Mouse (Mus musculus) forelimb bud, embryonic 11.5 days (tissue): ENCODE measurements around the gene Dclk2.

ENCODE experiments used
- DNase-seq: peaks from one replicate; pipeline ENCODE4 v3.0.0-alpha.2; 2012; ENCODE audit warnings: low read depth, low spot score

Dclk2 gene

DNA sequence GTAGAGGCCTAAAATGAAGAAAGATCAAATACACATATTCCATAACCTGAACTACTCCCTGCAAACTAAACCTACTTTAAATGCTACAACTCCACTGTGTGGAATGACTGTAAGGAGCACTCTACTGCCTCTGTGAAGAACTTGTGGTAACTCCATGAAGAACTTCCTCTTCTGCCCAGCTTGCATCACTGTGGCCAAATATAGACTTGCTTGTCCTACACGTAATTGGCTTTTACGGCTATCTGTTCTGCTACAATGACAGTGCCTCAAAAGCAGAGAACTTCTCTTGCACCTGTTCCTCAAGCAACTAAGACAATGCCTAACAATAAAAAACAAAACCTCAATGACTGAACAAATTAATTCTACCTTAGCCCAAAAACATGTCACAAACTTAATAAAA, 26.2 kb downstream of the Dclk2 start:
- DNase-seq: no peak

DNA sequence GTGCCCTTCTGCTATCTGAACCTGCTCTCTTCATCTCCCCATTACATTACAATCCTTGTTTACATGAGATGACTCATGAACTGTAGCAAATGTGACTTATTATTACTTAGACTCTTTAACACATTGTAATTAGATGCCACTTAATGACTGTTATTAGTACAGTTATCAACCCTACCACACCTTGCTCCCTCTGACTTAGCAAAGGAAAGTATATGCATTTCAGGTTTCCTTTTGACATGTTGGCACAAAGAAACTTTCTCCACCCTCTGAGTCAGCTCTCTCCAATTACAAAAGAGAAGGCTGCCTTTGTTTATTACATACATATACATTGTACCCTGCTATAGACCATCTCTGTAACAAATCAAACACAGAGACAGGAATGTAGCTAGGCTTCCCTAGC, 33.1 kb downstream of the Dclk2 start:
- DNase-seq: no peak

DNA sequence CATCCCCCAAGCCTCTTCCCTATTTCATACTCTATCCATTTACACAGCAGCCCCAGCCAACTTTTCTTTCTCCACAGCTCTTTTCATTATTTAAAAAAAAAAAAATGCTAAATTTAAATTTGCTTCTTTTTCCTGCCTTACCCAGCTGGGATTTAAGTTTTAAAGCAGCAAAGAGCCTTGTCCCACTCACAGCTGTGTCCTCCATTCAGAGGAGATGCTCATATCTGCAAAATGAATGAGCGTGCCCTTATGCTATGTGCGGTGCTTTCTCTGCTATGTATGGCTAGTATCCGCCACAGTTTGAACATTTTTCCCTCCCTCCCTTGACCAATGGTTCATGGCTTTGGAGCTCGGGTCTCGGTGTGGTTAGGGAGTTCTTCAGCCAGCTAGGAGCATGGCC, 35.5 kb downstream of the Dclk2 start:
- DNase-seq: no peak

DNA sequence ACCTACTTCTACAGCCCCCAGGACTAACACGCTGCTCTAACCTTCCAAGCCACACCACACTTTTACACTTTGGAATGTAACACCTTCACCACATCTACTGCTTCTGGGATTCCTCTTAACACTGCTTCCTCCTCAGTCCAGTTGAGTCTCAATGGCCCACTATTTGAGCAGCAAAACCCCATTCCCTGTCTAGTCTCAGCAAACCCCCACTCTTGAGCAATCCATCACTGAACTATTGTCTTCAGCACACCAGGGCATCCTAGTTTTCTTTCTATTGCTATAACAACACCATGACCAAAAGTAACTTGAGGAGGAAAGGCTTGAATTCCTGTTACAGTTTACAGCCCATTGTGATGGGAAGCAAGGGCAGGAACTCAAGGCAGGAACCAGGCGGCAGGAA, 36.2 kb downstream of the Dclk2 start:
- no peak for DNase-seq

DNA sequence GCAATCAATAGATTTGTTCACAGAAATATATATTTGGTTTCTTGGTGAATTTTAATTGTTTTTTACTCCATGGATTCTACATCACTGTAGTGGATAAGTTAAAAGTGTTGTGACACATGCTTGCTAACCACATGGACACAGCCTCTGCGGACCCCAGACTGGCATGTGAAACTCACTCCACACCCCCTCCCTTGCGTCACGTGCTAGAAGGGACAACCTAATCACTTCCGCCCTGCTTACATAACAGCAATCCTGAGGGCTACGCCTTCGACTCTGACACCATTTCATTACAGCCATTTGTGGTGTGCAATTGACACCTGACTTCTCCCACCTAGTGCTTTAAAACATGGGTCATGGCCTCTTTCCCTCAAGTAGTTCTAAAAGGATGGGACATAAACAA, 36.7 kb downstream of the Dclk2 start:
- no peak for DNase-seq

DNA sequence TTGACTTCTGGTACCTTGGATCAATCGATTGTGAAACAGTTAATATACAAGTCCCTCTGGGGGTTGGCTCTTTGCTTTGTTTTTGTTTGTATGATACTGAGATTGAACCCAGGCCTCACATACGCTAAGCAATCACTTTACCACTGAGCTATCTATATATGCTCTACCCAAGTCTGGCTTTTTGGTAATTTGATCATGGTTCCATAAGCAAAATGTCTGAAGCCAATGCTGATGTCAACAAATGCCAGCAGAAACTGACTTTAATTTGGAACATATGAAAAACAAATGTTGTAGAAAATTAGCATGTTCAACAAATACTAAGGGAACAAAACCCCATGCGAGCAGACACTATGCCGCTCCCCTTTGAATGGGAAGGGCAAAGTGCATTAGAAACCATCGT, 44.7 kb downstream of the Dclk2 start:
- no peak for DNase-seq

DNA sequence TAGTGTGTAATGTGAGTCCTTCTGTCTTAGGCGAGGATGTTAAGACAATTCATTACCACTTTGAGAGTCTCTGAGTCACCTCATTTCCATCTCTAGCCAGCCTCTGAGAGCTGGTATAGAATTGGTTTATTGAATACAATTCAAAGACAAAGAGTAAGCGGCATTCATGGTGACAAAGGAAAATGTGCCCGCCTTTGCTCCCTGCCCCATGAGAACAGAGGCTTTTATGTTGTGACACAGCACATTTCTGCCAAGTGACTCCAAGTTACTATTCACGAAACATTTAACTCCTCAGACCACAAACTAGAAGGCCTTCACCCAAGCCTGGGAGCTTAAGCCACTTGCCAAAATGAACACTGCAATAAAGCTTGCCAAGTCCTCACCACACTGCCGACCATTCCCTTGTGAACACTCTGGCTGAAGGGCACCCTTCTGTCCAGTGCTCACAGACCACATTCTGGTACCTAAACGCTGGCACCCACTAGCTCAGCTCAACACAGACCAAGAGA, 47.5 kb downstream of the Dclk2 start:
- no peak for DNase-seq

DNA sequence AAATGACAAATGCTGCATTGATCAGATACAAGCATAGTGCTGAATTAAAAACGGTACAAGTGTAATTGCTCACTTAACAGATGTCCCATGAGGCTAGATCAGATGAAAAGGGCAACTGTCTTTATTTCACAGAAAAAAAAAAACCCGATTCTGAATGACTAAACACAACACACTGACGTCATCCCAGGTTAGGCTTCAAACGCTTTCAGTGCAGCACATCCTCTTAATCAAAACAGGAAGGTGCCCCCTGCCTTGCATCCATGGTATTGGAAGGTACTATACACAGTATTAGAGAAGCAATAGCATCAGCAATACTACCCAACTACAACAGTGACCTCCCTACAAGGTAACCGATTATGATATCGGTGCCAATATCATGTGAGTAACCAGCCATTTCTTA, 49.7 kb downstream of the Dclk2 start:
- no peak for DNase-seq

DNA sequence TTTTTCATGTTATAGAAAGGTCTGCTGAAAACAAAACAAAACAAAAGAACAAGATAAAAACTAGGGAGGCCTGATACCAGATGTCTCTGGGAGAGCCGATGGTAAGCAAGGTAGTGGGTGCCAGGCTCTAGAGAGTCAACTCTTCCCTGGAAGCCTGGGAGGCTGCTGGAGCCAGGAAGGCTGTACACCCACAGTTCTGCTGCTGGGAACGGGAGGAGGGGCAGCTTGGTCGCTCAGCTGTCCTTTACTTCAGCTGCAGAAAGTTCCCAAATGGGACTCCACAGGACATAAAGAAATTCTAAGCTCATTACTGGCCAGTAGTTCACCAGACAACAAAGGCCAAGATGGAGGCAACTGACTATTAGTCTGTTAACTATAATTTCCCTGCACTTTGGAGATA, 50.2 kb downstream of the Dclk2 start:
- DNase-seq: no peak

DNA sequence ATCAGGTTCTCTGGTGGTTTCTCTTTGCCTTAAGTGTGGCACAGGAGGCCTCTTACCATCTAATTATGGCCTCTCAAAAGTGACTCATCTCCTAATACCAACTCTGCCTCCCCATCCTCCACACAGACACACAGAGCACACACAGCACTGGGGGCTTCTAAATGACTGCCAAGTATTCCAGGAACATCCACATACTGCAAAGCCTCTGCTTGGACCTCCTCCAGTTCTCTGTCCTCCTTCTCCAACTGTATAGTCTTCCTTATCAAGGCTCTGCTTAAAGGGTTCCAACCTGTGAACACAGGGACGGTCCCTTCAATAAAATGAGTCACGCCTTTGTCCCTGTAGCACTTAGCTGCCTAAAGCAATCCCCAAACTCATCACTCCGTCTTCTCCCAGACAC, 51.9 kb downstream of the Dclk2 start:
- DNase-seq: no peak

DNA sequence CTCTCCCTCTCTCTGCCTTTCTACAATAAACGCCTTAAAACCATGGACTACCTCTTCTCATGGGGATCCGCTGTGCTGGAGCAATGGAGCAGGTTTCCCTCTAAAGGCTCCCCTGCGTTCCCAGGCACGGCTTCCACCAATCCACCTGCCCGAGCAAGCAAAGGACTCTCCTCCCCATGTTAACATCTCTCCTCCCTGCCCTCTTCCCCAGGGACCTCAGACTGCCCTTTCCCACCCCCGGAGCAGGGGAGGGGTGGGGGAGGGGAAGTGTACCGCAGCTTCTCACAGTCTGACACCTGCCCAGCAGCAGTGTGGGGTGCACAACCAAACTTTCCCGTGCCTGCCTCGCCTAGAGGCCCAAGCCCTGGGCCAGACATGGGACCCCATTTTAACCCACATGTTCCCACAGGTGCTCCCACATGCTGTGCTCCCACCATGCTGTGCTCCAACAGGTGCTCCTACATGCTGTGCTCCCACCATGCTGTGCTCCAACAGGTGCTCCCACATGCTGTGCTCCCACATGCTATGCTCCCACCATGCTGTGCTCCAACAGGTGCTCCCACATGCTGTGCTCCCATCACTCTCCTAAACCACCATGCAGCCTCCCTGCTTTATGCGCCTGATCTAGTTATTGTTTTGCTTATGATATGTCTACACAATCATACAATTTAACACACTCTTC, 57.2 kb downstream of the Dclk2 start:
- no peak for DNase-seq

DNA sequence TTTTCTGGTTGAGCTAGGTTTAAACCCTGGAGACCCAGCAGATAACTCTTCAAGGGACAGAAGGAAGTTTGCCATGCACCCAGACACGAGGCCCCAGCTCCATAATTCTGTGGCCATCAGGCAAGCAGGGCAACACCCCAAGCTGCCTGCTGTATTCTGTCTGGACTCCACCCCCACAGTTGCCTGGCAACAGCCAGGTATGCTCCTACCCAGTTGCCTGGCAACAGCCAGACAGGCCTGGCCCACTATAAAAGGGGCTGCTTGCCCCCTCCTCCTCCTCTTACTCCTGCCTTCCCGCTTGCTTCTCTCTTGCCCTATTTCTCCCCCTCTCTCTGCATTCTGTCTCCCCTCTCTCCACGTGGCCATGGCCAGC, 57.7 kb downstream of the Dclk2 start:
- DNase-seq: peak; percentile 65

DNA sequence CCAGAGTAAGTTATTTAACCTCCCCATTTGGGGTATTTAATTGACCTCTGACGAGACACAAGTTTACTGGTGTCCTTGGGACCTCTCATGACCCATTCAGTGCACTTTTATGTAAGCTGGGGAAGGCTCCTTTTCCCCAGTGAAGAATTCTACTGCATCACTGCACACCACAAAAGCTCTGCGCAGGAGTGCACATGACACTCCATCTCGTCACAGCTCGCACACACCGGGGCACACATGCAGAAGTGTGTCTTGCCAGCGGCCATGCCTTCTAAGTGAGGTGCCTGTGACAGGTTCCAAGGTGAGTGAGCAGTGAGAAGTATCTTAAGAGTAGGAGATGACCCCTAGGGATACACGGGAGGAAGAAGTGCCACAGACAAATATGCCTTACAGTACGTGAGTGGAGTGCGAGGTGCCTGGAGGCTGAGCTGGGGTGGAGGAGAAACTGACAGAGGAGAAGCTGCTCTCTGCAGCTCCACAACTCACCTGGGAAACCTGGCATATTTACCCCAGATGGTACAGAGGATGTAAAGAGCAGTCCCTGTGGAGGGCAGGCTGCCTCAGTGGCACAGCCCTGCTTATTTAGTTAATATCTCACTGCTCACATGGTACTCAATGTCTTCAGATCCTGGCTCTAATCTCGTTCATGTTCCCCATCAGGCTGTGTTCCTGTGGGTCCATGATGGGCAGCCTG, 58.3 kb downstream of the Dclk2 start:
- no peak for DNase-seq

DNA sequence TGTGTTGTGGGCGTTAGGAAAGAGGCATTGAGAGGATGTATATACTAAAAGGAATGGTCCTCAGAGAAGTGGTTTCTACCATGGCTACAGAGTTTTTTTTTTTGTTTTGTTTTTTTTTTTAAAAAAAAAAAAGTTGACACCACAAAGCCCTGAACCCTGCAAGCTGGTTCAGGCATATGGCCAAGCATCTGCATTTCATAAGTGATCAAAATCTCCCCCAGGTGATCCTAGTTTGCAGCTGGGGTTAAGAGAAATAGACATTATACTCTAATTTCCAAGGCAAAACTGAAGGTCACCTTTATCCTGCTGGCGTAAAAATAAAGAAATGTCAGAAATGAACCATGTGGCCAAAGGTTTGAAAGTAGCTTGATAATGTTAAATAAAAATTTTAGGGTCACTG, 60.9 kb downstream of the Dclk2 start:
- DNase-seq: no peak

DNA sequence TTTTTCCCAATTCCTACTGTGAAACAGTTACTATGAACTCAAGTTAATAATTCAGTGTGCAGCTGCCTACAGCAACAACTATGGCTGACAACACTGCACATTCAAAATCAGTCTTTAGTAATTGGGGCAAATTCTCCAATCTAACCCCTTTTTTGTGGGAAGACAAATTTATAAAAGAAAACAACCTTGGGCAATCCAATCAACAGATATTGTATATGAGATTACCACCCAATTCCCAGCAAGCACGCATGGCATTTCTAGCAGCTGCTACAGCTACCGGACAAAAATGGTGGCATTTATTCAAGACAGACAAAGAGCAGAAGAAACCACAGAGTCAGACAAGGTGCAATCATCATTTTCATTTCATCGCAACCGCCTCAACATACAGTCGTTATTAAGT, 62.0 kb downstream of the Dclk2 start:
- DNase-seq: no peak

DNA sequence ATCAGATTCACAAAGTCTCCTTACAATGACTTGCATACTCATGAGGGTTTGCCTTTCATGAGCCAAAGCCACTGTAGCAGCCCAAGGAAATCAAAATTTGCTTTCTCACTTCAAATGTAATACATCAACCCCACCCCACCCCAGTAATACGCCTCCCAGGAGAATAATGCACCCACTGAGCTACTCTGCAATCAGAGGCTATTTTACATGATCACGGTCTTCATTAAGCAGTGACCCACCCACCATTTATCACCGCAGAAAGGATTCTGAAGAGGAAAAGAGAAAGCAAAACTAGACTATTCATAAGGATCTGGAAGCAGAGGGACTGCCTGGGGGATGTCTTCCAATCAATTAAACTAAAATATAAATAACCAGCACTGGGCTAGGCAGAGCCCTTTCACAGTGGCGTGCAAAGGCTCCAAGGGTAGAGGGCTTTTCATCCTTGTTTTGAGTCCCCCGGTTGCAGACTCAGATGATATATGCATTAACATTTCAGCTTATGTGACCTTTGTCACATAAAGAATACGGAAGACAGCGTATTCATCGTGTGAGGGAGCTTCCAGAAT, 62.7 kb downstream of the Dclk2 start:
- no peak for DNase-seq

DNA sequence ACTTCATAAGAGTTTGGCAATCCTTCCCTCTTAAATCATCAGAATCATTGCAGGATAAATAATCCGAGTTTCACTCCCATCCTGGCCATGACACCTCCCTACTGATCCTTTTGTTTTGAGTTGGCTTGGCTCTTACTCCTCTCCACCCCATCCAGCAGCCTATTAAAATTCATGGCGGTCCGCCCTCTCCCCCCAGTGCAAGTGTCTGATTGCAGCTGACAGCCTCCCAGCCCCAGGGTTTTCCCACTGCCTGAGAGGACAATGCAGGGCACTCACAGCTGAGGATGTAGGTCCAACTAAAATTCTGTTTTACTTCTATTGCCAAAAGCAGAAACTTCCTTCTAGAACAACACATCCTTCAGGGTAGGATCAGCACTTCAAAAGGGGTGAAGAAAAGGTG, 67.8 kb downstream of the Dclk2 start:
- no peak for DNase-seq

DNA sequence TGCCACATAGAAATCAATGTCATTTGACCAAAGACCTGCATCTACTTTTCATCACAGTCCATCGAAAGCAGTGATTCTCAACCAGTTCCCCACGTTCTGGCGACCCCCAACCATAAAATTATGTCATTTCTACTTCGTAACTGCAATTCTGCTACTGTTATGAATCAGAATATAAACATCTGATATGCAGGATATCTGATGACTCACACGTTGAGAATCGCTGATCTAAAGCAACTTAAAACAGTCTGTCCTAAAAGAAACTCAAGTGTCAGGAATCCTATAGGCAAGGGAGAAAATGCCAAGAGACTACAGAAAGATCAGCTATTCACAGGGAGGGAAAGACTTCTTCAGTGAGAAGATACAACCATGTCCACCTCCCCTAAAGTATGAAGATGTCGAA, 69.5 kb downstream of the Dclk2 start:
- no peak for DNase-seq

DNA sequence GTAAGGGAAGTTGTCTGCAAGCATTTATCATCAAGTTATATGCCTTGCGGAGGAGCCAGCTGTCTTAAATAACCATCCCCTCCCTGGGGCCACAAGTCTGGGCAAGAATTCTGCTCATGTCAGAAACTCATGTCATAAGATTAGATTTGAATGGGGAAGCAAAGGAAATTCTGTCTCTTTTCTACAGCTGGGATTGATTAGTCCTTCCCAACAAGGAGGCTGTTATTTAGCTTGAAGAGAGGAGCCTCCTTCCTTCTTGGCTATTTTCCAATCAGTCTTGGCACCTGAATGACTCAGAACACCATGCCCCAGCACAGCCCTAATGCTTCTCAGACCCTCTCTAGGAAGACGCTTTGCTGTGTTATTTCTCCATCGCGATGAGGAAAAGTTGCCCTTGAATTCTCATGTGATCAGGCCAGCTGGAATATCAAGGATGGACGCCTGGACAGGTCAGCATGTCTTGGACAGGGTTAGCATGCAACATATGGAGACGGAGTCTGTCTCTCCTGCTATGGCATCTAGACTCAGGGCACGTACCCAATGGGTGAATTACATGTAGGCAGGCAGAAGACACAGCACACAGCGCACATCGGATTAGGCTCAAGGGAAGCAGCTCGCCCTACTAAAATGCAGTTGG, 70.1 kb downstream of the Dclk2 start:
- DNase-seq: peak; percentile 66

DNA sequence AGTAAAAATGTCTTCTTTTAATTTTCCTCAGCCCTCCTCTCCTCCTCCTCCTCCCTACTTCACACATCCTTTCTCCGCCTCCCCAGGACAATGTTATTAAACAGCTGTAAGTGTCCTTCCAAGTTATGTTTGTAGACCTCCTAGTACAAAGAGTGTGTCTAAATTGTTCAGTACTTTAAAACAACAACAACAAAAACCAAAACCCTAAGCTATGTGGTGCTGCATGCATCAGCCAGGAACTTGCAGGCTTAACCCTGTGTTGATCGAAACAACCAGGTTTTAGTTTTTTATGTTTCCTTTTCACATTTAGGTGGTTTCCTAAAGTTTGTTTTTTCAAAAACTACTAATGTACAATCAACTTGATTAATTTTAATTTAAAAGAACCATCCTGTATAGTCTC, 71.3 kb downstream of the Dclk2 start:
- no peak for DNase-seq

DNA sequence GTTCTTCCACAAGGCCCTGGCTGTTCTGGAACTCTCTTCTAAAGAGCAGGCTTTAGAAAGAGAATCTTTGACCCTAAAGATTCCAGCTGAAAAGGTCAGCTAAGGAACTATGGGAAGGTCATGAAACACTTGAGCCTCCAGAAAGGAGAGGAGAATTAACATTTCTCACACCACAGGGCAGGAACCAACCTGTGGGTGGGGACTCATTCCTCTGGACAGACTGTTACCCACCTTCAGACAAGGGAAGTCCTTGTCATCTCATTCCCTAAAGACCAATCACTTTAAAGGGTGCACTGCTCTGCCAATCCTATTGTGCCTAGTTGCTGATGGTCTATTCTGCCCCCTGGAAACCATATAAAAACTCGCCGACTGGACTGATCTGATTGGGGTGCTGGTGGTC, 73.1 kb downstream of the Dclk2 start:
- DNase-seq: no peak

DNA sequence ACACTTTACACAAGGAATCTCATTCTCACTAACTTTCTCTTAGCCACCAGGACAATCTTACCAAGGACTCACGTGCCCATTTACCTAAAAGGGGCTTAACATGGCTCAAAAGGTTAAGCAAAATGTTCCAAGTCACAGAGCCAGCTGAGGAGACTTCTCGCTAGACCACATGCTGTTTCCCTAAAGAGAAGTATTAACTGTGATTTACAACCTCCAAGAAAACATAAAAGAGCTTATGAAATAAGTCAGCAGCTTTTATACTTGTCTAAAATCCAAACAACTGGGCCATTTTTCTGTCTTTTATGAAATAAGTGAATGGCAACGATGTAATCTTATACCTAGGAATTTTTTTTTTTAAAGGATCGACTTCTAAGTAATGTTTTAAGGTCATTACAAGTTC, 74.6 kb downstream of the Dclk2 start:
- peak; percentile 37 for DNase-seq

DNA sequence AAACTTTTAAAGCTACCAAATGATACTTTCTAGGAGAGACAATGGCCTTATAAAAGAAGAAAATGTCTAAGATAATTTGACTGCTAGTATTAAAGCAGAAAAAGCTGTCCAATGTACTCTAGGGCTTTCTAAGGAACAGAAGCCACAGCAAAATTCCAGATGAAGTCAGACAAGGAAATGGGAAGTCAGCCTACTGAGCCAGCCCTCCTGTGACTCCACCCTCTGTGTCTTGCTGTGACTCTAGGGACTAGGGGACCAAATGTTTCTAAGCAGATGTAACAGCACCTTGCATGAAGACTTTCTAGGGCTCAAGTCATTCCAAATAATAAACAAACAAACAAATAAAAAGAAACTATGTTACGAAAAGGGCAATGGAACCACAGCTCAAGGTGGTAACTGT, 75.1 kb downstream of the Dclk2 start:
- no peak for DNase-seq
